27 mouse cellular contexts compared by ENCODE assay signal in the genomic region with DNA sequence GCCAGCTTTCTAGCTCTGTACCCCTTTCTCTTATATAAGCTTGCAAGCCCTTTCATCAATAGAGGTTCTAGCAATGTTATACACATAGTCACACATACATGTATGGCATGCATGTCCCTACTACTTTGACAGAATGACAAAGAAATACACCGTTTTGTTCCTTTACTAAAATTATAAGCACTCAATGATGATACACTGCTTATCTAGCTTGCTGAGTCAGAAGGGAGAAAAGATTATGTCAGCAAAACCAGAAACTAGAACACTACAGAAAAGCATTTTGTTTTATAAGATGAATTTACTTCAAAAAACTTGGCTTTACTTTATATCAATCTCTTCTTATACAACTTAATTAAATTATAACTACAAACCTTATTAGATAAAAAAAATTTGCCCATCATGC.
"Had no signal": no experiment of that assay in that cellular context is flagged by ENCODE, and none has a peak within 500 bp of the region (broad histone marks: within the 10 kb centered on the region; RNA-seq: fewer than 3 reads in every experiment).

No protein-coding gene starts in this region.

- H3K9me3 ChIP-seq: embryonic facial prominence, embryonic 10.5 days; embryonic facial prominence, embryonic 12.5 days; embryonic facial prominence, embryonic 13.5 days; embryonic facial prominence, embryonic 15.5 days; forebrain, embryonic 10.5 days; forebrain, embryonic 12.5 days; forebrain, embryonic 13.5 days; forebrain, embryonic 15.5 days had no signal

- ATAC-seq: forebrain, embryonic 13.5 days; forebrain, embryonic 14.5 days; forebrain, embryonic 15.5 days; forebrain, embryonic 16.5 days; forebrain, postnatal 0 days had no signal

- H3K4me1 ChIP-seq: embryonic facial prominence, embryonic 10.5 days; embryonic facial prominence, embryonic 12.5 days; forebrain, embryonic 10.5 days; forebrain, embryonic 12.5 days; forebrain, embryonic 13.5 days; forebrain, embryonic 15.5 days had no signal

- H3K4me3 ChIP-seq: embryonic facial prominence, embryonic 10.5 days; embryonic facial prominence, embryonic 12.5 days; embryonic facial prominence, embryonic 13.5 days; embryonic facial prominence, embryonic 15.5 days; erythroblast, embryonic 14.5 days; forebrain, embryonic 10.5 days; forebrain, embryonic 12.5 days; forebrain, embryonic 13.5 days; forebrain, embryonic 15.5 days; gastrocnemius, adult 2 months; heart, adult 2 months had no signal

- H3K27me3 ChIP-seq: embryonic facial prominence, embryonic 12.5 days; embryonic facial prominence, embryonic 13.5 days; embryonic facial prominence, embryonic 15.5 days; forebrain, embryonic 12.5 days; forebrain, embryonic 13.5 days; forebrain, embryonic 15.5 days had no signal

- DNase-seq: cerebellum, adult 9-10 months; cerebellum, adult 9-11 months; cerebellum, postnatal 10 days; cerebellum, postnatal 14 days; cerebellum, postnatal 25 days; cerebellum, postnatal 36 days; embryo, embryonic 11 days; forebrain, postnatal 0 days; gastrocnemius, adult 2 months; gastrocnemius, postnatal 10 days; gastrocnemius, postnatal 14 days; gastrocnemius, postnatal 25 days; gastrocnemius, postnatal 36 days; heart, adult 11 months; heart, adult 18-20 months; heart, adult 2 months had no signal

- H3K4me2 ChIP-seq: embryonic facial prominence, embryonic 12.5 days; embryonic facial prominence, embryonic 13.5 days; embryonic facial prominence, embryonic 15.5 days; forebrain, embryonic 12.5 days; forebrain, embryonic 13.5 days; forebrain, embryonic 15.5 days had no signal

- H3K9ac ChIP-seq: embryonic facial prominence, embryonic 12.5 days; embryonic facial prominence, embryonic 13.5 days; embryonic facial prominence, embryonic 15.5 days; forebrain, embryonic 12.5 days; forebrain, embryonic 13.5 days; forebrain, embryonic 15.5 days; forebrain, postnatal 0 days had no signal

- H3K27ac ChIP-seq: embryonic facial prominence, embryonic 10.5 days; embryonic facial prominence, embryonic 12.5 days; embryonic facial prominence, embryonic 13.5 days; embryonic facial prominence, embryonic 15.5 days; forebrain, embryonic 10.5 days; forebrain, embryonic 12.5 days; forebrain, embryonic 13.5 days; forebrain, embryonic 15.5 days; gastrocnemius, adult 2 months; heart, adult 2 months had no signal
